Mouse (Mus musculus) intestine, embryonic 15.5 days (tissue): ENCODE measurements around the gene Pecam1. TPM values are rescaled to one million over a fixed set of nuclear protein-coding genes. Genes with fewer than 3 reads are reported as not detected.
"Not testable (repeated sequence)": the region's sequence is repeated elsewhere in the genome, so short reads cannot be mapped to it uniquely, and the experiment has no call there.

ENCODE experiments used
- ATAC-seq: fragments of 200-750 bp; cut with Nextera tagmentation; 2 replicates; pipeline ENCODE4 v1.8.0; 2017; ENCODE audit warnings: moderate TSS enrichment, moderate library complexity
- H3K27ac ChIP-seq: fragments of 300-500 bp; sonication (generic); 2 replicates; pipeline ENCODE4 v1.5.1; 2015; ENCODE audit warnings: mild to moderate bottlenecking, inconsistent platforms
- H3K27me3 ChIP-seq: fragments of 300-500 bp; sonication (generic); replicated peaks from 2 replicates; pipeline ENCODE4 v1.6.1; 2015; ENCODE audit warnings: inconsistent platforms
- H3K36me3 ChIP-seq: fragments of 300-500 bp; sonication (generic); 2 replicates; pipeline ENCODE4 v1.6.1; 2015; ENCODE audit warnings: inconsistent platforms
- H3K4me1 ChIP-seq: fragments of 300-500 bp; sonication (generic); replicated peaks from 2 replicates; pipeline ENCODE4 v1.6.1; 2015; ENCODE audit warnings: inconsistent platforms
- H3K4me2 ChIP-seq: fragments of 300-500 bp; sonication (generic); replicated peaks from 2 replicates; pipeline ENCODE4 v1.6.1; 2015; ENCODE audit warnings: mild to moderate bottlenecking, inconsistent platforms
- H3K4me3 ChIP-seq: fragments of 300-500 bp; sonication (generic); replicated peaks from 2 replicates; pipeline ENCODE4 v1.5.1; 2015; ENCODE audit warnings: inconsistent platforms
- H3K9ac ChIP-seq: fragments of 300-500 bp; sonication (generic); 2 replicates; pipeline ENCODE4 v1.6.1; 2015; ENCODE audit warnings: inconsistent platforms
- H3K9me3 ChIP-seq: fragments of 300-500 bp; sonication (generic); 2 replicates; pipeline ENCODE4 v1.6.1; 2016; ENCODE audit warnings: inconsistent platforms
- WGBS: fragments of 180-500 bp; shearing (Covaris S2); methylation state at CpG from one replicate; pipeline ENCODE4 v1.1.7; 2015; 5-methylcytosine and 5-hydroxymethylcytosine counted together
- polyA plus RNA-seq: library from polyadenylated mRNA; unstranded; fragments of >200 nt; fragmentation: Nextera tagmentation; extraction: Ambion mirVana; gene quantifications from 2 replicates; pipeline ENCODE4 v1.2.1, GENCODE M21; 2015

The Pecam1 gene
- polyA plus RNA-seq, 1 experiment from 2014 or later, result 49.3 TPM

- Histone ChIP-seq H3K4me1 (peaks cover 6% of the 10 kb centered on the region), H3K27me3 (no peaks in the 10 kb centered on the region), H3K36me3 (no peaks in the 10 kb centered on the region), H3K4me3 (no peak overlapping the region), H3K27ac (no peak overlapping the region), H3K9me3 (no peaks in the 10 kb centered on the region), H3K4me2 (no peak overlapping the region), H3K9ac (no peak overlapping the region)
- no peak for ATAC-seq
- WGBS, result 93% methylated on average over 3 of the region's 3 CpGs
Measured at GRCm38 (mm10) chr11:106741826-106742225, 8.6 kb downstream of the Pecam1 start.

GRCm38 (mm10) chr11:106741232-106741631 lies 9.2 kb downstream of the Pecam1 start:
- Histone ChIP-seq H3K27me3 (no peaks in the 10 kb centered on the region), H3K4me2 (no peak overlapping the region), H3K36me3 (no peaks in the 10 kb centered on the region), H3K4me3 (no peak overlapping the region), H3K27ac (no peak overlapping the region), H3K9ac (no peak overlapping the region), H3K4me1 (peaks cover 8% of the 10 kb centered on the region), H3K9me3 (no peaks in the 10 kb centered on the region)
- 62% methylated on average over 6 of the region's 6 CpGs for WGBS
- no peak for ATAC-seq

GRCm38 (mm10) chr11:106740724-106741123 lies 9.7 kb downstream of the Pecam1 start:
- not testable (repeated sequence) for H3K36me3 ChIP-seq, H3K27me3 ChIP-seq, H3K9ac ChIP-seq, ATAC-seq, H3K9me3 ChIP-seq, H3K4me2 ChIP-seq, H3K4me3 ChIP-seq, H3K27ac ChIP-seq, H3K4me1 ChIP-seq
- WGBS, result 91% methylated on average over 8 of the region's 8 CpGs

GRCm38 (mm10) chr11:106739116-106739515 lies 11.3 kb downstream of the Pecam1 start:
- no peaks in the 10 kb centered on the region for H3K27me3 ChIP-seq
- no peak overlapping the region for H3K9ac ChIP-seq
- H3K4me2 ChIP-seq, result no peak overlapping the region
- WGBS, result 93% methylated on average over 2 of the region's 2 CpGs
- no peak overlapping the region for H3K27ac ChIP-seq
- H3K4me3 ChIP-seq, result no peak overlapping the region
- no peaks in the 10 kb centered on the region for H3K36me3 ChIP-seq
- H3K9me3 ChIP-seq, result no peaks in the 10 kb centered on the region
- ATAC-seq, result no peak
- peaks cover 8% of the 10 kb centered on the region for H3K4me1 ChIP-seq

GRCm38 (mm10) chr11:106737178-106737621 lies 13.2 kb downstream of the Pecam1 start:
- ATAC-seq, result peak; percentile 51; the same call in 1 of the 2 replicates
- H3K27ac ChIP-seq, result 0 out of 2 replicates have a peak overlapping the region, but pooled peaks have one; percentile 36
- H3K4me2 ChIP-seq, result no peak overlapping the region
- H3K9me3 ChIP-seq, result no peaks in the 10 kb centered on the region
- H3K36me3 ChIP-seq, result no peaks in the 10 kb centered on the region
- H3K4me3 ChIP-seq, result no peak overlapping the region
- no peak overlapping the region for H3K9ac ChIP-seq
- H3K27me3 ChIP-seq, result no peaks in the 10 kb centered on the region
- peaks cover 8% of the 10 kb centered on the region for H3K4me1 ChIP-seq
- WGBS, result 39% methylated on average over 12 of the region's 12 CpGs

GRCm38 (mm10) chr11:106736614-106737013 lies 13.8 kb downstream of the Pecam1 start:
- WGBS, result 78% methylated on average over 3 of the region's 3 CpGs
- Histone ChIP-seq H3K27ac (0 out of 2 replicates have a peak overlapping the region, but pooled peaks have one; percentile 36), H3K27me3 (no peaks in the 10 kb centered on the region), H3K4me1 (peaks cover 8% of the 10 kb centered on the region), H3K4me3 (no peak overlapping the region), H3K36me3 (no peaks in the 10 kb centered on the region), H3K4me2 (no peak overlapping the region), H3K9me3 (no peaks in the 10 kb centered on the region), H3K9ac (no peak overlapping the region)
- ATAC-seq, result no peak

GRCm38 (mm10) chr11:106730714-106731113 lies 19.7 kb downstream of the Pecam1 start:
- no peak overlapping the region for H3K4me2 ChIP-seq
- H3K36me3 ChIP-seq, result no peaks in the 10 kb centered on the region
- H3K9ac ChIP-seq, result no peak overlapping the region
- WGBS, result 16% methylated on average over 4 of the region's 4 CpGs
- H3K9me3 ChIP-seq, result no peaks in the 10 kb centered on the region
- H3K4me3 ChIP-seq, result no peak overlapping the region
- H3K27me3 ChIP-seq, result no peaks in the 10 kb centered on the region
- H3K4me1 ChIP-seq, result peaks cover 6% of the 10 kb centered on the region
- ATAC-seq, result peak; percentile 48
- no peak overlapping the region for H3K27ac ChIP-seq

- WGBS, result 92% methylated on average over 1 of the region's 1 CpGs
- Histone ChIP-seq H3K27ac (no peak overlapping the region), H3K36me3 (no peaks in the 10 kb centered on the region), H3K4me1 (peaks cover 6% of the 10 kb centered on the region), H3K4me2 (no peak overlapping the region), H3K9me3 (no peaks in the 10 kb centered on the region), H3K27me3 (no peaks in the 10 kb centered on the region), H3K4me3 (no peak overlapping the region), H3K9ac (no peak overlapping the region)
- ATAC-seq, result no peak
Measured at GRCm38 (mm10) chr11:106729656-106730055, 20.8 kb downstream of the Pecam1 start.

- Histone ChIP-seq H3K27me3 (no peaks in the 10 kb centered on the region), H3K4me1 (peaks cover 7% of the 10 kb centered on the region), H3K4me3 (no peak overlapping the region), H3K9me3 (no peaks in the 10 kb centered on the region), H3K4me2 (no peak overlapping the region), H3K9ac (no peak overlapping the region), H3K36me3 (no peaks in the 10 kb centered on the region), H3K27ac (no peak overlapping the region)
- WGBS, result 69% methylated on average over 10 of the region's 10 CpGs
- no peak for ATAC-seq
Measured at GRCm38 (mm10) chr11:106728402-106729366, 21.7 kb downstream of the Pecam1 start.

GRCm38 (mm10) chr11:106727967-106728366 lies 22.5 kb downstream of the Pecam1 start:
- H3K9ac ChIP-seq, result no peak overlapping the region
- no peaks in the 10 kb centered on the region for H3K9me3 ChIP-seq
- H3K27me3 ChIP-seq, result no peaks in the 10 kb centered on the region
- H3K36me3 ChIP-seq, result no peaks in the 10 kb centered on the region
- no peak overlapping the region for H3K27ac ChIP-seq
- no peak for ATAC-seq
- 69% methylated on average over 5 of the region's 5 CpGs for WGBS
- H3K4me3 ChIP-seq, result no peak overlapping the region
- H3K4me2 ChIP-seq, result no peak overlapping the region
- peaks cover 11% of the 10 kb centered on the region for H3K4me1 ChIP-seq

- not testable (repeated sequence) for H3K36me3 ChIP-seq, H3K27me3 ChIP-seq, H3K4me2 ChIP-seq, H3K27ac ChIP-seq, H3K4me3 ChIP-seq, H3K9ac ChIP-seq, H3K9me3 ChIP-seq
- 83% methylated on average over 9 of the region's 9 CpGs for WGBS
- H3K4me1 ChIP-seq, result peaks cover 13% of the 10 kb centered on the region; the same call in 1 of the 2 replicates
- ATAC-seq, result peak; percentile 7; the same call in 1 of the 2 replicates
Measured at GRCm38 (mm10) chr11:106724916-106725235, 25.6 kb downstream of the Pecam1 start.

GRCm38 (mm10) chr11:106724176-106724915 lies 26.1 kb downstream of the Pecam1 start:
- H3K9me3 ChIP-seq, result no peaks in the 10 kb centered on the region
- H3K27me3 ChIP-seq, result no peaks in the 10 kb centered on the region
- H3K9ac ChIP-seq, result no peak overlapping the region
- peak; percentile 1; the same call in 1 of the 2 replicates for ATAC-seq
- WGBS, result 85% methylated on average over 10 of the region's 10 CpGs
- H3K4me2 ChIP-seq, result no peak overlapping the region
- no peaks in the 10 kb centered on the region for H3K36me3 ChIP-seq
- peaks cover 13% of the 10 kb centered on the region; the same call in 1 of the 2 replicates for H3K4me1 ChIP-seq
- H3K4me3 ChIP-seq, result no peak overlapping the region
- H3K27ac ChIP-seq, result no peak overlapping the region
